Mouse (Mus musculus) adrenal gland, postnatal 0 days (tissue): ENCODE data around the gene Adh5. TPM values are rescaled to one million over a fixed set of nuclear protein-coding genes. Genes with fewer than 3 reads are reported as not detected.

Experiments used
- polyA plus RNA-seq: library from polyadenylated mRNA; unstranded; fragments of >200 nt; fragmentation: Nextera tagmentation; extraction: Ambion mirVana; gene quantifications from 2 replicates; pipeline ENCODE4 v1.2.1, GENCODE M21; 2015

The Adh5 gene
- polyA plus RNA-seq, result 405 and 503 TPM in 2 replicates

DNA sequence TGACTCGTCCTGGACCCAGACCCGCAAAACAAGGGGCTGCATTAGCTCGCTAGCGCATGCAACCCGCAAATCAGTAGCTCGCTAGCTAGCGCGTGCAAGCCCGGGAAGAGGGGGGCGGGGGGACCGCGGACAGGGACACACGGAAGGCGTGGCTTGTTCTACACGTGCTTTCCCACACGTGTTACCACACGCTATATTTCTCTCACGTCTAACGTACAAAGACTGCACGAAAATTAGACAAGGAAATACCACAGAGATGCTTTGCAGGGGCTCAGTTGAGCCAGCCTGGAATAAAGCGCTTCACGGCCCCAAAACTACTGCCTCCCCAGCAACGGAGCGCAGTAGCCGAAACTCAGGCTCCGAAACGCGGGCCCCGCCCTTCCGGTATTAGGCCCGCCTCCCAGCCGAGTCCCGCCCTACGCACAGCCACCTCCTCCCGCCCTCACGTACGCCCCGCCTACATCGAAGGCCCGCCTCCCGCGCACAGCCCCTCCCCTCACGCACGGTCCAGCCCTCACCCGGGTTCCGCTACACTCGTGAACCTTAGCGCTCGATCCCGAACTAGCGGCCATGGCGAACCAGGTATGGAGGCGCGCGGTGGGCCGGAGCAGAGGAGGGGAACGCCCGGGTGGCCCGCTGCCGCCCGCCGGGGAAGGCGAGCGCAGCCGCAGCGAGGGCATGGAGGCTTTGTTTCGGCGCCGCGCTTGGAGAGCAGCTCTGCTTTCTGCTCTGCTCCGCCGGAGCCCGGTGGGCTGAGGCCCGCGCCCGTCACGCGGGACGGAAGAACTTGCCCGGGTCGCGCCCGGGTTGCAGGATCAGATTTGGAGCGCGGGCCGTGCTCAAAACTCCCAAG lies at the start of gene Adh5:
Gene Adh5 (plus strand): TSS at position 482 of the 853 bp plus-strand sequence.

DNA sequence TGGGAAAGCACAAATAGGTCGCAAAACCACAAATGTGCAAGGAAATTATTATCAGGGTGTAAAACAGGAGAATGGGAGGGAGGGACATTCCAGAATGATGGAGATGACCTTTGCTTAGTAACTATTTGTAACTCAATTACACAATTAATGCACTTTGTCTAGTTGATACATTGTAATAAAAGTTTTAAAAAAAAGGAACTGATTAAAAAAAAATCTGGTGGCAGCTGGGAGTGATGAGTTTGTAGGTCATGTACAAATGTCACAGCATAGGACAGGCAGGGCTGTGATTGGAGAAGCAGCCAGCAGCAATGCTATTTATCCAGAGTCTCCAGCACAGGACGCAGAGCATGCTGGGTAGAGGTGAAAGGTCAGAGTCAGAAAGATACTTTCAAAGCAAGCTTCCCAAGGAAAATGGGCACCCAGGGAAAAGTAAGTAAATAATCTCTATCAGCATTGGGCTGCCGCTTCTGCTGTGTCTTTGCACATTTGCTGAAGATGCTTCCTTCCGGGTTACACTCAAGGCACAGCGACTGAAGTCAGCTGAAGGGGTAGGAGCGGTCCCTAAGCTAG lies 27.7 kb upstream of the Adh5 start, which contains the start of gene Adh4:
Gene Adh4 (plus strand): TSS at position 346 of the 570 bp plus-strand sequence.

DNA sequence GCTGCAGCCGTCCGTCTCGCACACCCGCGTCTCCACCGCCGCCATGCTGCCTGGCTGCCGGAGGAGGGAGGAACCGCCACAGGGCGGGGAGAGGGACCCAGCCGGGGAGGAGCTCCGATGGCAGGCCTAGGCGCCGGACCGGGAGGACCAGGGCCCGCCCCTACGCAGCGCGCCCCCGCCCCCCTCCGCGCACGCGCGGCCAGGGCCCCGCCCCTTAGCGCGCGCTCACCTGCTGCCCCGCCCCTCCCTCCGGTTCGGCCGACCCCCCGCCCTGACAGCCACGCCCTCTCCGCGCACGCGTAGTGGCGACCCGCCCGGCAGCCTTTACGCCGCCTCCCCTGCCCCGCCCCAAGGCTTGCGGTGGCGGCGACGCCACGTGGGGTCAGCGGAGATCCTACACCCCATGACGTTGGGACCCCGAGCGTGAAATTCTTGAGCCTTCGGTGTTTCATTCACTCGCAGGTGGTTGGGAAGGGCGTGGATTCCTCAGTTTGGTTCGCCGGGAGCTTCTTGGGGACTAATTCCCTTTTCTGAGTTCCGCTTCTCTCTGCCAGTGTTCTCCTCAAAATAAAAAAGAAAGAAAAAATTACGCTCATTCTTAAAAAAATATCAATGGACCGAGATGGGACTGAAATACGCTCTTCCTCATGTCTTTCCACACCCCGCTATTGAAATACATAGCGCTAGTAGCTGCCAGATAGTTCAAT lies 46.6 kb downstream of the Adh5 start, which contains the start of gene Metap1:
Gene Metap1 (minus strand): TSS at position 189 of the 707 bp plus-strand sequence.

Other genes with a start within 250 kb of the Adh5 start
- gene 4930579F01Rik, start 249.3 kb upstream of the Adh5 start, polyA plus RNA-seq, result 0.08 TPM in 1 of 2 replicates, not detected in the other
- gene Adh7, start 225.3 kb upstream of the Adh5 start, polyA plus RNA-seq, result 54.8 and 93.7 TPM in 2 replicates
- gene Adh1, start 182.1 kb upstream of the Adh5 start, polyA plus RNA-seq, result 2,142 and 6,125 TPM in 2 replicates
- gene Adh6a, start 129.8 kb upstream of the Adh5 start, polyA plus RNA-seq, result not detected in 2 replicates
- 0.09 and 0.19 TPM in 2 replicates for gene Adh6b, start 101.3 kb upstream of the Adh5 start, polyA plus RNA-seq
- 0.50 TPM in 1 of 2 replicates, not detected in the other for gene Adh4, start 27.6 kb upstream of the Adh5 start, polyA plus RNA-seq
- gene Metap1, start 46.4 kb downstream of the Adh5 start, polyA plus RNA-seq, result 18.9 and 32.5 TPM in 2 replicates
- gene Eif4e, start 83.1 kb downstream of the Adh5 start, polyA plus RNA-seq, result 121 and 178 TPM in 2 replicates